Mouse (Mus musculus): Measurements from ENCODE around the gene Jarid2. TPM values are rescaled to one million over a fixed set of nuclear protein-coding genes. Genes with fewer than 3 reads are reported as not detected.

Gene Jarid2
- polyA plus RNA-seq (2012; rRNA removed): 1.4 and 1.7 TPM in 2 replicates

DNA sequence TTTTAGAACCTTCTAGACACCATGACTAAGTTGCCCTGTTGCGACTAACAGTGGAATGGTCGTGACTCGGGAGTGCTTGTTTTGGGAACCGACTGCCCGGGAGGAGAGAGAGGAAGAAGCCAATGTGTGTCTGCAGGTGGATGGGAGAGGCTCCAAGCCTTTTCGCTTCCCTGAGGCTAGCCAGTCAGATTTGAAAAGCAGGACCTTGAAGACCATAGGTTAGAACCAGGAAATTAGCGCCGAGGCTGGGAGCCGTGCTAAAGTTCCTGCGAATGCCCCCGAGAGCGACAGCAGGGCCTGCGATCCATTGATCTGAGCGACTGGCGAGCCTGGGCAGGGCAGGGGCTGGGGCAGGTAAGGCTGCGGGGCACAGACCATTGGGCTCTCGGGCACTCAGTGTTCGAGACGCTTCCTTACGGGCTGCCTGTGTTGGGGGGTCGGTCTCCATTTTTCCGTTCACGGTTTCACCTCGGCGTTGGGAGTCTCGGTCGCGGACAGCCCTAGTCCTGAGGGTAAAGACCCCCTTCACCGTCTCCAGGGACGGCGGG lies at the start of gene Jarid2:
Gene Jarid2, plus strand, starts transcription at position 51 of the 548 bp plus-strand sequence.

Measured in stomach, adult 2 months (tissue).